In genomic region chr11:79749141-79749540, GRCm38 (mm10) we compare ENCODE assay signal across 25 mouse cellular contexts.
"Had no signal": no experiment of that assay in that cellular context is flagged by ENCODE, and none has a peak within 500 bp of the region (broad histone marks: within the 10 kb centered on the region; RNA-seq: fewer than 3 reads in every experiment).

No protein-coding gene starts in this region.

- H3K27me3 ChIP-seq: heart, embryonic 13.5 days; heart, embryonic 15.5 days; hindbrain, embryonic 13.5 days; hindbrain, embryonic 15.5 days; kidney, embryonic 15.5 days; limb, embryonic 13.5 days; limb, embryonic 15.5 days had no signal

- H3K4me2 ChIP-seq: heart, embryonic 11.5 days; heart, embryonic 13.5 days; heart, embryonic 15.5 days; hindbrain, embryonic 13.5 days; hindbrain, embryonic 15.5 days; kidney, embryonic 15.5 days; limb, embryonic 13.5 days; limb, embryonic 15.5 days had no signal

- DNase-seq: forebrain, postnatal 0 days; gastrocnemius, postnatal 14 days; gastrocnemius, postnatal 36 days; heart, adult 18-20 months; heart, postnatal 14 days; heart, postnatal 36 days; kidney, adult 11 months; kidney, adult 2 months; kidney, adult 9 months; kidney, postnatal 14 days; kidney, postnatal 36 days; layer of hippocampus, adult 9-11 months; layer of hippocampus, postnatal 36 days; left cerebral cortex, postnatal 4 days had no signal

- H3K4me3 ChIP-seq: heart, embryonic 13.5 days; heart, embryonic 15.5 days; hindbrain, embryonic 13.5 days; hindbrain, embryonic 15.5 days; kidney, embryonic 15.5 days; limb, embryonic 13.5 days; limb, embryonic 15.5 days had no signal

- H3K27ac ChIP-seq: heart, embryonic 13.5 days; heart, embryonic 15.5 days; hindbrain, embryonic 13.5 days; hindbrain, embryonic 15.5 days; hindbrain, postnatal 0 days; kidney, embryonic 15.5 days; kidney, postnatal 0 days; limb, embryonic 13.5 days; limb, embryonic 15.5 days had no signal

- H3K9ac ChIP-seq: forebrain, postnatal 0 days; heart, embryonic 13.5 days; heart, embryonic 15.5 days; hindbrain, embryonic 13.5 days; hindbrain, embryonic 15.5 days; kidney, embryonic 15.5 days; limb, embryonic 13.5 days; limb, embryonic 15.5 days had no signal

- H3K36me3 ChIP-seq: heart, embryonic 13.5 days; heart, embryonic 15.5 days; hindbrain, embryonic 13.5 days; hindbrain, embryonic 15.5 days; kidney, embryonic 15.5 days; limb, embryonic 13.5 days; limb, embryonic 15.5 days had no signal

- H3K4me1 ChIP-seq: hindbrain, embryonic 15.5 days; limb, embryonic 13.5 days had no signal

- ATAC-seq: forebrain, postnatal 0 days; hindbrain, postnatal 0 days; intestine, embryonic 16.5 days had no signal

- H3K9me3 ChIP-seq: heart, embryonic 13.5 days; heart, embryonic 15.5 days; hindbrain, embryonic 13.5 days; hindbrain, embryonic 15.5 days; kidney, embryonic 15.5 days; limb, embryonic 13.5 days; limb, embryonic 15.5 days had no signal
